Mouse (Mus musculus): ENCODE measurements around the gene Srf. TPM values are rescaled to one million over a fixed set of nuclear protein-coding genes. Genes with fewer than 3 reads are reported as not detected.

Srf gene
- total and polyA plus RNA-seq, 2 experiments from 2014 or later: 3.8 to 67.0 TPM

DNA sequence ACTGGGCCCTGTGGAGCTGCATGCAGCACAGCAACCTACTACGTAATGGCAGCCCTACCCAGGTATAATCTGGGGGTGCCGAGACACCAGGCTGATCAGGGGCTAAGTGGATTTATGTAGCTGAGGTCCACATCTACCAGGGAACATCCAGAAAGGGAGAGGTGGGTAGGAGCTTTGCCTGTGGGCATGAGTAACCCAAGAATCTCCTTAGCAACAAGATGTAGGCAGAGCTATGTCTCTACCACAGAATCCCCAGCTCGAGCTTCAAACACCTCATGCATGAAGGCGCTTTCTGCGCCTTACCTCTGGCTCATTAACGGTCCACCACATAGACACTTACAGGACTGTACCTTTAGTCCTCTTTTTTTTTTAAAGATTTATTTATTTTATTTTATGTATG lies 39.4 kb upstream of the Srf start:
- no peak for TF ChIP-seq CTCF (IDR thresholded peaks at IDR 0.05; ENCODE audit: low read depth)
- Histone ChIP-seq H3K27me3 (ENCODE audit: insufficient read depth, low read length) (no peaks in the 10 kb centered on the region), H3K36me3 (ENCODE audit: insufficient read depth, low read length) (0 out of 2 replicates have a peak, but pooled peaks cover 3% of the 10 kb centered on the region), H3K4me3 (ENCODE audit: low read length) (no peak overlapping the region), H3K9me3 (ENCODE audit: low read length) (no peaks in the 10 kb centered on the region), H3K9ac (replicated peaks; ENCODE audit: low read length) (no peak overlapping the region), H3K4me2 (ENCODE audit: low read depth, low read length) (no peak overlapping the region), H3K27ac (no peak overlapping the region), H3K4me1 (ENCODE audit: insufficient read depth, low read length) (no peaks in the 10 kb centered on the region)
- ATAC-seq (peak; percentile 22; the same call in 1 of the 2 replicates), DNase-seq (ENCODE audit: low spot score) (no peak)
- 67% methylated on average over 6 of the region's 6 CpGs for WGBS

DNA sequence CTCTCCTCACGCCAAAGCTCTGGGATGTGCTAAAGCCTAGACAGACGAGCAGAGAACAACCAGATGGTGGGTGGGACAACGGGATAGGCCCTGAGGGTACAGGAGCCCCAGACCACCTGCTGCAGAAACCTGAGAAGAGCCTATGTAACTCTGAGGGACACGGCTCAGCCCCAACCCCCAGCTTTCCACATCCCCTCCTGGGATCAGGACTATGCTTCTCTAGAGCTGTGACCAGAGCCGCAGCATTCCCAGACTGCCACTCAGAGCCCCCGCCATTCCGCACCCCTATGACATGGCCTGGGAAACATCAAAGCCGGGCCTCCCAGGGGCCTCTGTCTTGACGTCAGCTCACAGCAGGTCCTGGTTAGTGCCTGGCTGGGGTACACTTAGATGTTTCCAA lies 38.6 kb upstream of the Srf start:
- Histone ChIP-seq H3K9me3 (ENCODE audit: low read length) (no peaks in the 10 kb centered on the region), H3K4me1 (ENCODE audit: insufficient read depth, low read length) (no peaks in the 10 kb centered on the region), H3K4me3 (ENCODE audit: low read length) (no peak overlapping the region), H3K4me2 (ENCODE audit: low read depth, low read length) (no peak overlapping the region), H3K36me3 (ENCODE audit: insufficient read depth, low read length) (0 out of 2 replicates have a peak, but pooled peaks cover 10% of the 10 kb centered on the region), H3K9ac (replicated peaks; ENCODE audit: low read length) (no peak overlapping the region), H3K27me3 (ENCODE audit: insufficient read depth, low read length) (no peaks in the 10 kb centered on the region), H3K27ac (no peak overlapping the region)
- ATAC-seq: no peak
- no peak for DNase-seq (ENCODE audit: low spot score)
- WGBS: 52% methylated on average over 9 of the region's 9 CpGs
- no peak for TF ChIP-seq CTCF (IDR thresholded peaks at IDR 0.05; ENCODE audit: low read depth)

DNA sequence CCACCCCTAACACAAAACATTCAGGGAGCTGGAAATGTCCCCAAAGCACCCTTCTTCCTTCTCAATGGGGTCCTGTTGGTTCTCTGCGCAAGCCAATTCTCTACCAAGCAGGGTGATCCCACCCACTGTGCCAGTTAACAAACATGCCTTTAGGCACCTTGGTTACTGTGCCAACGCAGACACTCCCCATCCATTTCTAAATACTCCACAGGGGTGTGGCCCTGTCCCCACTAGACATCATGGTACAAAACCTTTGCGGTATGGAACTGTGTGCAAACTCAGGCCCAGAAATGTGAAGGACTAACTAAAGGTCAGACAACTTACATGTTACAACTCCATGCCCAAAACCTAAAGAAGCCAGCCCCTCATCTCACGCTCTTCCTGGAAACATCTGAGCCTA lies 37.1 kb upstream of the Srf start:
- DNase-seq (ENCODE audit: low spot score): no peak
- Histone ChIP-seq H3K36me3 (ENCODE audit: insufficient read depth, low read length) (0 out of 2 replicates have a peak, but pooled peaks cover 19% of the 10 kb centered on the region), H3K4me1 (ENCODE audit: insufficient read depth, low read length) (no peaks in the 10 kb centered on the region), H3K27ac (no peak overlapping the region), H3K27me3 (ENCODE audit: insufficient read depth, low read length) (no peaks in the 10 kb centered on the region), H3K4me3 (ENCODE audit: low read length) (no peak overlapping the region), H3K9me3 (ENCODE audit: low read length) (no peaks in the 10 kb centered on the region), H3K9ac (replicated peaks; ENCODE audit: low read length) (no peak overlapping the region), H3K4me2 (ENCODE audit: low read depth, low read length) (no peak overlapping the region)
- WGBS: 73% methylated on average over 4 of the region's 4 CpGs
- no peak for TF ChIP-seq CTCF (IDR thresholded peaks at IDR 0.05; ENCODE audit: low read depth)
- no peak for ATAC-seq

DNA sequence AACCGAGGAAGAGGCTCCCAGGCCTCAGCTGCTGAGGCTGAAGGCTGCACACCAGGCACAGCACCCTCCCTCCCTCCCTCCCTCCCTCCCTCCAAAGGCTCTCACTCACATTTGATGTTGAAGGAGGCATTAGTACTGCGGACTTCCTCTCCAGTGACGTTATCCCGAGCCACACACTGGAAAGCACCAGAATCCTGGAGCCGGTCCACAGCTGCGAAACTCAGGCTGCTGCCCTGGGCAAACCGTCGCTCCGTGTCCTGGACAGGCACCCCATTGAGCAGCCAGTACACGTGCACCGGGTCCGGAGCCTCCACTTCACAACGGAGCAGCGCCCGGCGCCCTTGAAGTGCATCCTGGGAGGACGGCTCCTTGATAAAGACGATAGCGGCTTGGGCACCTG lies 35.4 kb upstream of the Srf start:
- no peak; the same call in 1 of the 2 replicates for ATAC-seq
- Histone ChIP-seq H3K9me3 (ENCODE audit: low read length) (no peaks in the 10 kb centered on the region), H3K36me3 (ENCODE audit: insufficient read depth, low read length) (peaks cover 28% of the 10 kb centered on the region), H3K27me3 (ENCODE audit: insufficient read depth, low read length) (no peaks in the 10 kb centered on the region), H3K4me3 (ENCODE audit: low read length) (no peak overlapping the region), H3K4me2 (ENCODE audit: low read depth, low read length) (no peak overlapping the region), H3K9ac (replicated peaks; ENCODE audit: low read length) (no peak overlapping the region), H3K4me1 (ENCODE audit: insufficient read depth, low read length) (no peaks in the 10 kb centered on the region), H3K27ac (no peak overlapping the region)
- TF ChIP-seq CTCF (IDR thresholded peaks at IDR 0.05; ENCODE audit: low read depth): no peak
- peak; percentile 13 for DNase-seq (ENCODE audit: low spot score)
- WGBS: 65% methylated on average over 19 of the region's 19 CpGs

DNA sequence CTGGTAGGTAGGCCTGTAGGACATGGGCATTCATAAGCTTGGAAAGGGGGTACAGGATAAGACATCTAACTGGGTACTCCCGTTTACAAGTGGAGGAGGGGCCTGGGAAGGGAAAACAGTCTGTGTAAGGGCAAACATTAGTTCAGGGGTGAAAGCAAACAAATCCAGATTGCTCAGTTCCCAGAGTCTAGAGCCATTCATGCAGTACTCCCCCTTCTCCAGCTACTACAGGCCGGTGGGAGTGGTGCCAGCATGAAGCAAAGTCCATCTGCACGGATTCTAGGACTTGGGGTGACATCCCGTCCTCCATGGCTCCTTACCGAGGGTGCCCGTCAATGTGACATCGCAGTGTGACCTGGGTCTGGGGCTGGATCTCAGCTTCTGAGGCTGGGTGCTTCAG lies 34.5 kb upstream of the Srf start:
- Histone ChIP-seq H3K4me2 (ENCODE audit: low read depth, low read length) (no peak overlapping the region), H3K9ac (replicated peaks; ENCODE audit: low read length) (no peak overlapping the region), H3K27me3 (ENCODE audit: insufficient read depth, low read length) (no peaks in the 10 kb centered on the region), H3K27ac (no peak overlapping the region), H3K36me3 (ENCODE audit: insufficient read depth, low read length) (peaks cover 35% of the 10 kb centered on the region), H3K4me3 (ENCODE audit: low read length) (no peak overlapping the region), H3K9me3 (ENCODE audit: low read length) (no peaks in the 10 kb centered on the region), H3K4me1 (ENCODE audit: insufficient read depth, low read length) (no peaks in the 10 kb centered on the region)
- no peak for DNase-seq (ENCODE audit: low spot score)
- no peak for ATAC-seq
- 92% methylated on average over 7 of the region's 7 CpGs for WGBS
- no peak for TF ChIP-seq CTCF (IDR thresholded peaks at IDR 0.05; ENCODE audit: low read depth)

DNA sequence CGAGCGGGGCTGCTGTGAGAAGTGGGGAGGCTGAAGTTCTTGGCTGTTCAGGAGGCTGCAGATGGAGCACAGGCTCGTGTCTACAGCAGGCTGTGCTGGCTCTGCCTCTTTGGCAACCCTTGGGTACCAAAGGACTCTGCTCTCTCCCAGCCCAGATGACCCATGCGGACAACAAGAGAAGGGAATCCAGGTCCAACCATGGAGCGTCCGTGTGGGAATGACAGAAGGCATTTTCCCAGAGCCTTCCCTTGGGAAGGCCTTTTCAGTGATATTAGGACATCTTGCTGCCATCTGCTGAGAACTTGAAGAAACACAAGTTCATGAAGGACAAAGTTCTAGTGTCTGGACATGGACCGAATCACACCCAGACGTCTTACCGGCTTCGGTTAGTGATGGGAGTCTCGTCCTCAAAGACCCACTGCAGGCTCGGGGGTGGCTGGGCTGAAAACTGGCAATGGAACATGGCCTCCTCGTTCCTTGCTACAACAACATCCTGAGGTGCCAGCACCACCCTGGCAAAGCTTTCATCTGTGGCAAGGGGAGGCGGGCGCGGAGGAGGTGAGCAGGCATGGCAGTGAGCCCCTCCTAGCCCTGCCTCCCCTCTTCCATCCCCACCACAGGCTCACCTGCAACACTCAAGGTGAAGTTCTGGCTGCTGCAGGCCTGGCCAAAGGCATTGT lies 33.8 kb upstream of the Srf start:
- DNase-seq (ENCODE audit: low spot score) (no peak), ATAC-seq (no peak)
- H3K4me3 ChIP-seq (ENCODE audit: low read length): no peak overlapping the region
- no peak overlapping the region for H3K4me2 ChIP-seq (ENCODE audit: low read depth, low read length)
- H3K9ac ChIP-seq (replicated peaks; ENCODE audit: low read length): no peak overlapping the region
- no peaks in the 10 kb centered on the region for H3K9me3 ChIP-seq (ENCODE audit: low read length)
- H3K27me3 ChIP-seq (ENCODE audit: insufficient read depth, low read length): no peaks in the 10 kb centered on the region
- 83% methylated on average over 16 of the region's 16 CpGs for WGBS
- H3K4me1 ChIP-seq (ENCODE audit: insufficient read depth, low read length): no peaks in the 10 kb centered on the region
- no peak overlapping the region for H3K27ac ChIP-seq
- H3K36me3 ChIP-seq (ENCODE audit: insufficient read depth, low read length): peaks cover 35% of the 10 kb centered on the region
- TF ChIP-seq CTCF (IDR thresholded peaks at IDR 0.05; ENCODE audit: low read depth): 0 out of 2 replicates have a peak, but pooled peaks have one; percentile 6

DNA sequence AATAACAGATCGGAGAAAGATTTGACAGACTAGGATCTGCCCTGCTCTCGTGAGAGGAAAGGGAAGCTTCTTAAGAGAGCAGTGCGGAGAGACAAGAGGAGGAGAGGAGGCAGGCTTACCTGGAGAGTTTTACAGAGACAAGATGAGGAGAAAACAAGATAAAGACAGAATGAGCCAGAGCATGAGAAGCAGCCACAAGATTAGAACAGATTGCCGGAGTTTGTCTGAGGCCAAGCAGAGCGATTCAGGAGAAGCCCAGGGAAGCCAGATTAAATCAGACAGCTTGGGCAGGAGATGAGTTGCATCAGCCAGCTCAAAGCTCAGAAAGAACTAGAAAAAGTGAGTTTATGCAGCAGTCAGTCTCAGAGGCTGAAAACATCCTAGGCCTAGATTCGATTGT lies 32.9 kb upstream of the Srf start:
- ATAC-seq (no peak), DNase-seq (ENCODE audit: low spot score) (no peak)
- H3K27me3 ChIP-seq (ENCODE audit: insufficient read depth, low read length): no peaks in the 10 kb centered on the region
- H3K4me1 ChIP-seq (ENCODE audit: insufficient read depth, low read length): no peaks in the 10 kb centered on the region
- no peak overlapping the region for H3K9ac ChIP-seq (replicated peaks; ENCODE audit: low read length)
- TF ChIP-seq CTCF (IDR thresholded peaks at IDR 0.05; ENCODE audit: low read depth): no peak
- no peak overlapping the region for H3K4me2 ChIP-seq (ENCODE audit: low read depth, low read length)
- WGBS: 89% methylated on average over 6 of the region's 6 CpGs
- no peaks in the 10 kb centered on the region for H3K9me3 ChIP-seq (ENCODE audit: low read length)
- no peak overlapping the region for H3K4me3 ChIP-seq (ENCODE audit: low read length)
- H3K27ac ChIP-seq: no peak overlapping the region
- peaks cover 35% of the 10 kb centered on the region for H3K36me3 ChIP-seq (ENCODE audit: insufficient read depth, low read length)
